Mouse (Mus musculus): ENCODE results near the gene Ttf2. TPM values are rescaled to one million over a fixed set of nuclear protein-coding genes. Genes with fewer than 3 reads are reported as not detected.

The Ttf2 gene
- polyA plus RNA-seq, 1 experiment from 2014 or later = 8.5 TPM

DNA sequence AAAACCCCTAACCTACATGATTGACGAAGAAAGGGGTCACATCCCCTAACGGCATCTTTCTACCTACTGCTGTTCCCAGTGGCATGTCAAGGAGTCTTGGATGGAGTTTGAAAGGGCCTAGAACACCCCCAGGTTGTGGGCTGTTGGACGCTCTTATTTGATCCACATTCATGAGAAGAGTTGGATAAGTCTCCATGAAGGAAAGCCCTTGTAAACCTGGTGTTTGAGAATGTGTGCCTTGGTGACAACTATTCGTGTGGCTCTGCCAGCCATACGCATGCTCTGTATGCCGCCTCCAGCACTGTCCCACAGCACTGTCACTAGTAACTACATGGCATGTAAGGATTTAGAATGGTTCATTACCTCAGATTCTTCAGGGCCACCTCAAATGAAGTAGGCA, 33.3 kb downstream of the Ttf2 start:
- Histone ChIP-seq H3K9me3 (replicated peaks; ENCODE audit: low read length) (no peaks in the 10 kb centered on the region), H3K4me3 (replicated peaks; ENCODE audit: low read depth, low read length) (no peak overlapping the region), H3K36me3 (ENCODE audit: insufficient read depth, low read length) (peaks cover 17% of the 10 kb centered on the region), H3K9ac (ENCODE audit: low read depth, low read length) (no peak overlapping the region), H3K27ac (no peak overlapping the region), H3K4me1 (replicated peaks; ENCODE audit: insufficient read depth, low read length) (no peaks in the 10 kb centered on the region), H3K4me2 (ENCODE audit: low read length) (no peak overlapping the region), H3K27me3 (ENCODE audit: insufficient read depth, low read length) (no peaks in the 10 kb centered on the region)
- WGBS = 91% methylated on average over 6 of the region's 6 CpGs
- DNase-seq (ENCODE audit: low spot score) (no peak), ATAC-seq (replicated peaks; ENCODE audit: low FRiP score, low read depth) (no peak)
- TF ChIP-seq CTCF (IDR thresholded peaks at IDR 0.05; ENCODE audit: low read depth) = no peak

DNA sequence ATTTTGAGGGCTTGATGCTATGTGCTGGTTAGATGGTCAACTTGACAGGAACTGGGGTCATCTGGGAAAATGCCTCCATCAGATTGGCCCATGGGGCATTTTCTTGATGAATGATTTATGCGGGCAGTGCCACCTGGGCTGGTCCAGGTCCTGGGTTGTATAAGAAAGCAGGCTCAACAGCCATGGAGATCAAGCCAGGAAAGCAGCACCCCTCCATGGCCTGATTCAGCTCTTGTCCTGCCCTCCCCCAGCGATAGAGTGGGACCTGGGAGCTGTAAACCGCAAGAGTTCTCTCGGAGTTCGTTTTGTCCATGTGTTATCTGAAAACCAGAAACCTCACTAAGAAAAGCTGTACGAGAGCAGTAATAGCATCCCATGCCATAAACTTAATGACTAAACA, 33.9 kb downstream of the Ttf2 start:
- no peak overlapping the region for H3K4me3 ChIP-seq (replicated peaks; ENCODE audit: low read depth, low read length)
- H3K36me3 ChIP-seq (ENCODE audit: insufficient read depth, low read length) = peaks cover 11% of the 10 kb centered on the region
- ATAC-seq (replicated peaks; ENCODE audit: low FRiP score, low read depth) = no peak
- H3K9ac ChIP-seq (ENCODE audit: low read depth, low read length) = no peak overlapping the region
- no peak for TF ChIP-seq CTCF (IDR thresholded peaks at IDR 0.05; ENCODE audit: low read depth)
- H3K4me2 ChIP-seq (ENCODE audit: low read length) = no peak overlapping the region
- H3K4me1 ChIP-seq (replicated peaks; ENCODE audit: insufficient read depth, low read length) = no peaks in the 10 kb centered on the region
- H3K27ac ChIP-seq = no peak overlapping the region
- WGBS = 60% methylated on average over 6 of the region's 6 CpGs
- H3K9me3 ChIP-seq (replicated peaks; ENCODE audit: low read length) = no peaks in the 10 kb centered on the region
- no peak for DNase-seq (ENCODE audit: low spot score)
- no peaks in the 10 kb centered on the region for H3K27me3 ChIP-seq (ENCODE audit: insufficient read depth, low read length)

DNA sequence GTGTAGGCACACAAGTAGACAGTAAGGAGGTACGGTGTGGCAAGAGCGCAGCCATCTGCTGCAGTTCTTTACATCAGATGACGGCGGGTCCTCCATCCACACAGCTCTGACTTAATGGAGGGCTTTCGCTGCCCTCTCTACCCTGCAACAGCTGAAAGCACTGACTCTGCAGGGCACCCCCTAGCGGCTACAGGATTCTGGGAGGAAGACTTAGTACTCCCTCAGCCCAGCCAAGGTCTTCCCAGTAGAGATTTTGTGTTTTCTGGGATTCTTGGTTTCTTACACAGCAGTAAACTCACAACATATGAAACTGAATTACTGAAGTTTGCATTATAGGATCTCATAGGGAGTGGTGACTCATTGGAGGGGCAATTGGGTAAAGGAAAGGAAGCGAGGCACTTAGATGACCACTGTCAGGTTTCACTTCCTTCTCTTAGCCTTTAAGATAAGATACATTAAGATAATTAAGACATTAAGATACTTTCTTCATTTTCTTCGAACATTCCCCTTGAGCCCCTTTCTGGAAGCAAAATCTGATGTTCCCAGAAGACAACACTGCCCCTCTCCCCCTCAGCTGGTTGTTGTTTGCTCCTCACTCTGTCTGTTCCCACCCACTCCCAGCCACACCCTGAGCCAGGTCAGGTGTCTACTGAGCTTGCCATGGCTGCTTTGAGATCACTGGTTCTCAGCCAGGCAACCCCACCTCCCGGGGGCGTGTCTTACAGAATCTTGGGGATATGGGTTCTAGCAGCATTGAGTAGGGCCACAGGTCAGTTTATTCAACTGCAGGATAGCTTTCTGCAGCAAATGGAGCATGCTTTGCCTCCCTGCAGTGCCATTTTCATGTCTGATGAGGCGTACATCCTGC, 37.2 kb downstream of the Ttf2 start:
- H3K4me1 ChIP-seq (replicated peaks; ENCODE audit: insufficient read depth, low read length) = no peaks in the 10 kb centered on the region
- peak; percentile 37; the same call in 1 of the 2 replicates for TF ChIP-seq CTCF (IDR thresholded peaks at IDR 0.05; ENCODE audit: low read depth)
- no peaks in the 10 kb centered on the region for H3K27me3 ChIP-seq (ENCODE audit: insufficient read depth, low read length)
- no peak overlapping the region for H3K4me3 ChIP-seq (replicated peaks; ENCODE audit: low read depth, low read length)
- ATAC-seq (replicated peaks; ENCODE audit: low FRiP score, low read depth) = no peak
- H3K27ac ChIP-seq = no peak overlapping the region
- WGBS = 75% methylated on average over 11 of the region's 11 CpGs
- peaks cover 16% of the 10 kb centered on the region for H3K36me3 ChIP-seq (ENCODE audit: insufficient read depth, low read length)
- no peak overlapping the region for H3K4me2 ChIP-seq (ENCODE audit: low read length)
- H3K9ac ChIP-seq (ENCODE audit: low read depth, low read length) = no peak overlapping the region
- H3K9me3 ChIP-seq (replicated peaks; ENCODE audit: low read length) = no peaks in the 10 kb centered on the region
- no peak for DNase-seq (ENCODE audit: low spot score)

DNA sequence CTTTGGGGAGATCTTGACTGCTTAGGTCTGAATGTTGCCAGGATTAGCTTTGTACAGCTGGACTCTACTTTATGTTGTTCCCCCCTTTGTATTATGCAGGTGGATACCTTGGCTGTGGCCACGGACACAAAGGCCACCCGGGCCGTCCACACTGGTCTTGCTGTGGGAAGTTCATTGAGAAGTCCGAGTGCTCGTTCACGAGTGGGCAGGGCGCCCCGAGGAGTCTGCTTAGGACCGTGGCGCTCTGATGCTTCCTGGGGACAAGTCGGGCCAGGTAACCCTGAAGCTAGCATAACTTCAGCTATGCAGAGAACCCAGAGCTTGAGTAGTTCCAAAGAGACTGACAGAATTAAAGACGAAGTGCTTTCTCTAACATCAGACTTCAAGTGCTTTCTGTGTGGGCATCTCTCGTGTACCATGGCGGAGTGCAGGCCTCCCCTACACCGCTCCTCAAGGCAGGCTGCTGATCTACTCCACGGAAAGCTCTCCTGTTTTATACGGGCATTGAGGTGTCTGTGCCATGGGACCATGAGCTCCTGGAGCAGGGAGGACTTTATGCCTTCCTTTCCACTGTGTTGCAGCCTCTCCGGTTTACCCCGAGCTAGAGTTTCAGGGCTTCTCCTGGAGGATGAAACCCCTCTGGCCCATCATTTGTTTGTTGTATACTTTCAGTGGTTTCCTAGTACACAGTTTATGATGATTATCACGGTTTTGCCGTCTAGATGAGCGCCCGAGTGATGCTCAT, 38.0 kb downstream of the Ttf2 start:
- Histone ChIP-seq H3K4me1 (replicated peaks; ENCODE audit: insufficient read depth, low read length) (no peaks in the 10 kb centered on the region), H3K27ac (no peak overlapping the region), H3K4me3 (replicated peaks; ENCODE audit: low read depth, low read length) (no peak overlapping the region), H3K9me3 (replicated peaks; ENCODE audit: low read length) (no peaks in the 10 kb centered on the region), H3K36me3 (ENCODE audit: insufficient read depth, low read length) (peaks cover 15% of the 10 kb centered on the region), H3K4me2 (ENCODE audit: low read length) (no peak overlapping the region), H3K9ac (ENCODE audit: low read depth, low read length) (no peak overlapping the region), H3K27me3 (ENCODE audit: insufficient read depth, low read length) (no peaks in the 10 kb centered on the region)
- TF ChIP-seq CTCF (IDR thresholded peaks at IDR 0.05; ENCODE audit: low read depth) = no peak
- ATAC-seq (replicated peaks; ENCODE audit: low FRiP score, low read depth) (no peak), DNase-seq (ENCODE audit: low spot score) (no peak)
- 95% methylated on average over 23 of the region's 23 CpGs for WGBS

DNA sequence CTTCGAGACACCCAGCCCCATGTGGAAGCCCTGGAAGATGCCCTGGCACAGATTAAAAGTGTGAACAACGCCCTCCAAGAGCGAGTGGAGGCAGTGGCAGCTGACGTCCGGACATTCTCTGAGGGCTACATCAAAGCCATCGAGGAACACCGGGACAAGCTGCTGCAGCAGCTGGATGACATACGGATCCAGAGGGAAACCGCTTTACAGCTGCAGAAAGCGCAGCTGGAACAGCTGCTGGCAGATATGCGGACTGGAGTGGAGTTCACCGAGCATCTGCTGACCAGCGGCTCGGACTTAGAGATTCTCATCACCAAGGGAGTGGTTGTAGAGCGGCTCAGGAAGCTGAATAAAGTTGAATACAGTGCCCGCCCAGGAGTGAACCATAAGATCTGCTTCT, 44.3 kb downstream of the Ttf2 start:
- no peak overlapping the region for H3K9ac ChIP-seq (ENCODE audit: low read depth, low read length)
- ATAC-seq (replicated peaks; ENCODE audit: low FRiP score, low read depth) (no peak), DNase-seq (ENCODE audit: low spot score) (peak; percentile 35)
- H3K4me3 ChIP-seq (replicated peaks; ENCODE audit: low read depth, low read length) = no peak overlapping the region
- no peaks in the 10 kb centered on the region for H3K27me3 ChIP-seq (ENCODE audit: insufficient read depth, low read length)
- H3K27ac ChIP-seq = no peak overlapping the region
- H3K9me3 ChIP-seq (replicated peaks; ENCODE audit: low read length) = no peaks in the 10 kb centered on the region
- H3K36me3 ChIP-seq (ENCODE audit: insufficient read depth, low read length) = 0 out of 2 replicates have a peak, but pooled peaks cover 5% of the 10 kb centered on the region
- peak overlapping the region; percentile 15; the same call in 1 of the 2 replicates for H3K4me2 ChIP-seq (ENCODE audit: low read length)
- no peak for TF ChIP-seq CTCF (IDR thresholded peaks at IDR 0.05; ENCODE audit: low read depth)
- 63% methylated on average over 16 of the region's 16 CpGs for WGBS
- peaks cover 10% of the 10 kb centered on the region for H3K4me1 ChIP-seq (replicated peaks; ENCODE audit: insufficient read depth, low read length)

DNA sequence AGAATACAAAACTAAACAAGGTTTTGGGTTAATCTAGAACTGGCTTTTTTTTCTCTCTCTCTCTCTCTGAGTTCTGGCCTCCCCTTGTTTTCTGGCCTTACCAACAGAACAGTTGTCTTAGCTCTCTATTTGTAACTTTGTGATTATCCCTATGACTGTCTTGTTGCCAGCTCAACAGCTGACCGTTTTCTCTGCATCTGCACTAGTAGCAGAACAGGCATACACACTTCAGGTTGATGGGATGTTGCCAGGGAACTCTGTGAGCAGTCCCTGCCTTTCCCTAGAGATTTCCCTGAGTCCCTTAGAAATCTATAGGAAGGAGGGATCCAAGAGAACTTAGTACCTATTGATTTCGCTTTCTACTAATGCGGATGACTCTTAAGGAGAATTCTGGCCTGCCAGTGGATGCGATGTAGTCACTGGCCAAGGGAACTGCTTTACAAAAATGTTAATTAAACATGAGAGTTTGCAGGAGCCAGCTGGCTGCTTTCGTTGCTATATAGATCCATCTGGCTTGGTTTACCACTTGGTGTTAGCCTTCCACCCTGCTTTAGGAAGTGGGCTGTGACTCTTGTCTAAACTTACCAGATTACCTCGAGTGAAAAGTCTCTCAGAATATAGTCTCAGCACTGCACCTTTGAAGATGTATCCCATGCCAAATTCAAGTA, 45.3 kb downstream of the Ttf2 start:
- Histone ChIP-seq H3K27me3 (ENCODE audit: insufficient read depth, low read length) (no peaks in the 10 kb centered on the region), H3K9me3 (replicated peaks; ENCODE audit: low read length) (no peaks in the 10 kb centered on the region), H3K4me2 (ENCODE audit: low read length) (no peak overlapping the region), H3K36me3 (ENCODE audit: insufficient read depth, low read length) (0 out of 2 replicates have a peak, but pooled peaks cover 5% of the 10 kb centered on the region), H3K9ac (ENCODE audit: low read depth, low read length) (no peak overlapping the region), H3K27ac (no peak overlapping the region; the same call in 1 of the 2 replicates), H3K4me3 (replicated peaks; ENCODE audit: low read depth, low read length) (no peak overlapping the region), H3K4me1 (replicated peaks; ENCODE audit: insufficient read depth, low read length) (peaks cover 10% of the 10 kb centered on the region)
- WGBS = 68% methylated on average over 6 of the region's 6 CpGs
- no peak for TF ChIP-seq CTCF (IDR thresholded peaks at IDR 0.05; ENCODE audit: low read depth)
- ATAC-seq (replicated peaks; ENCODE audit: low FRiP score, low read depth) (no peak), DNase-seq (ENCODE audit: low spot score) (no peak)
